Mouse (Mus musculus): ENCODE data around the gene Klf13. TPM values are rescaled to one million over a fixed set of nuclear protein-coding genes. Genes with fewer than 3 reads are reported as not detected.
A peak's percentile ranks its signal among the peaks of the same experiment; 100 is the strongest.

Gene Klf13
- polyA plus RNA-seq, 2 experiments, result 3.4 to 15.8 TPM

- no peak overlapping the region for H3K4me3 ChIP-seq (ENCODE audit: insufficient read depth in 1 of 2, low read depth in 2 of 2, low read length in 2 of 2)
- ATAC-seq (ENCODE audit: insufficient read depth) (no peak), DNase-seq (ENCODE audit: low read depth in 3 of 3, low spot score in 3 of 3) (no peak)
- no peaks in the 10 kb centered on the region for H3K36me3 ChIP-seq (replicated peaks; ENCODE audit: control insufficient read depth, insufficient read depth, low read depth)
- H3K27ac ChIP-seq, result no peak overlapping the region
- no peaks in the 10 kb centered on the region for H3K27me3 ChIP-seq (ENCODE audit: control insufficient read depth, insufficient read depth, low read length)
- H3K9me3 ChIP-seq (ENCODE audit: control insufficient read depth, low read length), result no peaks in the 10 kb centered on the region
- H3K9ac ChIP-seq (replicated peaks), result no peak overlapping the region
- TF ChIP-seq CTCF (IDR thresholded peaks at IDR 0.05; ENCODE audit: low read depth) (0 out of 2 replicates have a peak, but pooled peaks have one; percentile 7), EP300 (IDR thresholded peaks at IDR 0.05; ENCODE audit: low read depth) (no peak)
- 56% methylated on average over 2 of the region's 2 CpGs for WGBS (ENCODE audit: insufficient replicate concordance)
- no peak overlapping the region for H3K4me2 ChIP-seq (ENCODE audit: low read depth)
- peaks cover 12 to 22% of the 10 kb centered on the region in 2 experiments for H3K4me1 ChIP-seq (replicated peaks; ENCODE audit: control insufficient read depth in 2 of 2, insufficient read depth in 2 of 2, low read length in 1 of 2)
Observed at GRCm38 (mm10) chr7:63965135-63965534, 26.4 kb upstream of the Klf13 start.

- DNase-seq (ENCODE audit: low read depth in 3 of 3, low spot score in 3 of 3) (no peak), ATAC-seq (ENCODE audit: insufficient read depth) (no peak)
- H3K4me3 ChIP-seq (ENCODE audit: insufficient read depth in 1 of 2, low read depth in 2 of 2, low read length in 2 of 2), result no peak overlapping the region
- H3K9me3 ChIP-seq (ENCODE audit: control insufficient read depth, low read length), result no peaks in the 10 kb centered on the region
- 77% methylated on average over 6 of the region's 6 CpGs for WGBS (ENCODE audit: insufficient replicate concordance)
- no peak overlapping the region for H3K9ac ChIP-seq (replicated peaks)
- H3K36me3 ChIP-seq (replicated peaks; ENCODE audit: control insufficient read depth, insufficient read depth, low read depth), result no peaks in the 10 kb centered on the region
- TF ChIP-seq EP300 (IDR thresholded peaks at IDR 0.05; ENCODE audit: low read depth) (no peak), CTCF (IDR thresholded peaks at IDR 0.05; ENCODE audit: low read depth) (0 out of 2 replicates have a peak, but pooled peaks have one; percentile 17)
- no peak overlapping the region for H3K27ac ChIP-seq
- peaks cover 12 to 22% of the 10 kb centered on the region in 2 experiments for H3K4me1 ChIP-seq (replicated peaks; ENCODE audit: control insufficient read depth in 2 of 2, insufficient read depth in 2 of 2, low read length in 1 of 2)
- no peaks in the 10 kb centered on the region for H3K27me3 ChIP-seq (ENCODE audit: control insufficient read depth, insufficient read depth, low read length)
- H3K4me2 ChIP-seq (ENCODE audit: low read depth), result no peak overlapping the region
Observed at GRCm38 (mm10) chr7:63964121-63964520, 25.4 kb upstream of the Klf13 start.

GRCm38 (mm10) chr7:63963632-63964031 lies 24.9 kb upstream of the Klf13 start:
- H3K4me3 ChIP-seq (ENCODE audit: insufficient read depth in 1 of 2, low read depth in 2 of 2, low read length in 2 of 2), result no peak overlapping the region
- H3K4me1 ChIP-seq (replicated peaks; ENCODE audit: control insufficient read depth in 2 of 2, insufficient read depth in 2 of 2, low read length in 1 of 2), result peaks cover 12 to 23% of the 10 kb centered on the region in 2 experiments
- no peaks in the 10 kb centered on the region for H3K9me3 ChIP-seq (ENCODE audit: control insufficient read depth, low read length)
- H3K36me3 ChIP-seq (replicated peaks; ENCODE audit: control insufficient read depth, insufficient read depth, low read depth), result no peaks in the 10 kb centered on the region
- no peak overlapping the region for H3K9ac ChIP-seq (replicated peaks)
- H3K27ac ChIP-seq, result no peak overlapping the region
- H3K27me3 ChIP-seq (ENCODE audit: control insufficient read depth, insufficient read depth, low read length), result no peaks in the 10 kb centered on the region
- no peak overlapping the region for H3K4me2 ChIP-seq (ENCODE audit: low read depth)
- TF ChIP-seq CTCF (IDR thresholded peaks at IDR 0.05; ENCODE audit: low read depth) (no peak), EP300 (IDR thresholded peaks at IDR 0.05; ENCODE audit: low read depth) (no peak)
- DNase-seq (ENCODE audit: low read depth in 3 of 3, low spot score in 3 of 3), result no peak
- 66% methylated on average over 5 of the region's 5 CpGs for WGBS (ENCODE audit: insufficient replicate concordance)
- ATAC-seq (ENCODE audit: insufficient read depth), result no peak

- DNase-seq (ENCODE audit: low read depth in 3 of 3, low spot score in 3 of 3) (no peak), ATAC-seq (ENCODE audit: insufficient read depth) (no peak)
- Histone ChIP-seq H3K36me3 (replicated peaks; ENCODE audit: control insufficient read depth, insufficient read depth, low read depth) (no peaks in the 10 kb centered on the region), H3K27me3 (ENCODE audit: control insufficient read depth, insufficient read depth, low read length) (no peaks in the 10 kb centered on the region), H3K4me3 (ENCODE audit: insufficient read depth in 1 of 2, low read depth in 2 of 2, low read length in 2 of 2) (no peak overlapping the region), H3K27ac (no peak overlapping the region), H3K4me1 (replicated peaks; ENCODE audit: control insufficient read depth in 2 of 2, insufficient read depth in 2 of 2, low read length in 1 of 2) (peaks cover 28 to 43% of the 10 kb centered on the region in 2 experiments), H3K4me2 (ENCODE audit: low read depth) (no peak overlapping the region), H3K9ac (replicated peaks) (no peak overlapping the region), H3K9me3 (ENCODE audit: control insufficient read depth, low read length) (no peaks in the 10 kb centered on the region)
- WGBS (ENCODE audit: insufficient replicate concordance), result 89% methylated on average over 12 of the region's 12 CpGs
- TF ChIP-seq CTCF (IDR thresholded peaks at IDR 0.05; ENCODE audit: low read depth) (no peak), EP300 (IDR thresholded peaks at IDR 0.05; ENCODE audit: low read depth) (no peak)
Observed at GRCm38 (mm10) chr7:63957872-63958640, 19.3 kb upstream of the Klf13 start.

GRCm38 (mm10) chr7:63956981-63957713 lies 18.4 kb upstream of the Klf13 start:
- Histone ChIP-seq H3K4me1 (replicated peaks; ENCODE audit: control insufficient read depth in 2 of 2, insufficient read depth in 2 of 2, low read length in 1 of 2) (peaks cover 33 to 48% of the 10 kb centered on the region in 2 experiments), H3K27me3 (ENCODE audit: control insufficient read depth, insufficient read depth, low read length) (no peaks in the 10 kb centered on the region), H3K4me3 (ENCODE audit: insufficient read depth in 1 of 2, low read depth in 2 of 2, low read length in 2 of 2) (no peak overlapping the region), H3K9ac (replicated peaks) (no peak overlapping the region; the same call in 1 of the 2 replicates), H3K36me3 (replicated peaks; ENCODE audit: control insufficient read depth, insufficient read depth, low read depth) (no peaks in the 10 kb centered on the region), H3K9me3 (ENCODE audit: control insufficient read depth, low read length) (no peaks in the 10 kb centered on the region), H3K27ac (peak overlapping the region; percentile 80; the same call in 1 of the 2 replicates), H3K4me2 (ENCODE audit: low read depth) (no peak overlapping the region)
- no peak for DNase-seq (ENCODE audit: low read depth in 3 of 3, low spot score in 3 of 3)
- TF ChIP-seq CTCF (IDR thresholded peaks at IDR 0.05; ENCODE audit: low read depth), result no peak
- no peak for TF ChIP-seq EP300 (IDR thresholded peaks at IDR 0.05; ENCODE audit: low read depth)
- no peak for ATAC-seq (ENCODE audit: insufficient read depth)
- WGBS (ENCODE audit: insufficient replicate concordance), result 49% methylated on average over 16 of the region's 16 CpGs

Measured in liver, embryonic 14.5 days (tissue).